Mouse (Mus musculus): Measurements from ENCODE around the gene Hs6st2.

Hs6st2 gene

DNA sequence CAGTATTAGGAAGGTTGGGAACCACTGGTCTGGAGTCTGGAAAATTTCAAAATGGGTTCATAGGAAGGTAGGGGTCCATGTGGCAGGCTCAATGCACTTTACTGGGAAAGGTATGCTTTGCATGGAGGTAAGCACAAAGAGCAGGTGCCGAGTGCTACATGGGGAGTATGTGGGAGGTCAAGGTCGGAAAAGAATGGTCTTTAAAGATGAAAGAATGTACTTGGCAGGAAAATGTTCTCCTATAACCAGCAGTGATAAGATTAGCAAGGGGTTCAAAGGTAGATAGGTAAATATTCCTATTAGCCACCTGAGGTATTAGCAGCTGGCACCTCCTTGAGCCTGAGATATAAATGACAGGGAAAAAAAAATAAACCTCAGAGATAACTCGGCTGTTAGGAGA lies 338.1 kb downstream of the Hs6st2 start:
- DNase-seq (ENCODE audit: low spot score in 2 of 2), result no peak

Measured in frontal cortex, postnatal 10 days (tissue).